Mouse (Mus musculus): ENCODE measurements around the gene Itga6.

- TF ChIP-seq CTCF (IDR thresholded peaks at IDR 0.05) (no peak), EP300 (IDR thresholded peaks at IDR 0.05) (no peak)
These were observed 41.1 kb upstream of the Itga6 start for GRCm38 (mm10) chr2:71704309-71704708.

All from lung, postnatal 0 days (tissue).